Mouse (Mus musculus) lung, embryonic 16.5 days (tissue): ENCODE measurements around the gene Pclaf. TPM values are rescaled to one million over a fixed set of nuclear protein-coding genes. Genes with fewer than 3 reads are reported as not detected.

Experiments used
- ATAC-seq: fragments of 200-750 bp; cut with Nextera tagmentation; 2 replicates; pipeline ENCODE4 v1.8.0; 2017; ENCODE audit warnings: low read depth, mild to moderate bottlenecking, moderate library complexity
- H3K27ac ChIP-seq: fragments of 300-500 bp; sonication (generic); 2 replicates; pipeline ENCODE4 v1.5.1; 2014; ENCODE audit warnings: mild to moderate bottlenecking, control low read depth, low read length
- H3K27me3 ChIP-seq: fragments of 300-500 bp; sonication (generic); 2 replicates; pipeline ENCODE4 v1.6.1; 2014; ENCODE audit warnings: low read depth, low read length, mixed read lengths; ENCODE audit not compliant: control insufficient read depth, insufficient read depth
- H3K36me3 ChIP-seq: fragments of 300-500 bp; sonication (generic); 2 replicates; pipeline ENCODE4 v1.6.1; 2014; ENCODE audit warnings: low read length; ENCODE audit not compliant: control insufficient read depth, insufficient read depth
- H3K4me1 ChIP-seq: fragments of 300-500 bp; sonication (generic); replicated peaks from 2 replicates; pipeline ENCODE4 v1.6.1; 2014; ENCODE audit warnings: low read length, mixed read lengths; ENCODE audit not compliant: control insufficient read depth, insufficient read depth
- H3K4me2 ChIP-seq: fragments of 300-500 bp; sonication (generic); 2 replicates; pipeline ENCODE4 v1.6.1; 2014; ENCODE audit warnings: low read depth, low read length, control low read depth
- H3K4me3 ChIP-seq: fragments of 300-500 bp; sonication (generic); 2 replicates; pipeline ENCODE4 v1.5.1; 2014; ENCODE audit warnings: mild to moderate bottlenecking, low read length, control low read depth
- H3K9ac ChIP-seq: fragments of 300-500 bp; sonication (generic); 2 replicates; pipeline ENCODE4 v1.6.1; 2014; ENCODE audit warnings: low read length, control low read depth
- H3K9me3 ChIP-seq: fragments of 300-500 bp; sonication (generic); 2 replicates; pipeline ENCODE4 v1.6.1; 2016; ENCODE audit warnings: low read length; ENCODE audit not compliant: control insufficient read depth
- WGBS: fragments of 180-500 bp; shearing (Covaris S2); extraction: QIAGEN DNeasy Blood & Tissue Kit; methylation state at CpG from one replicate; pipeline ENCODE4 v1.1.7; 2014; 5-methylcytosine and 5-hydroxymethylcytosine counted together
- polyA plus RNA-seq: library from polyadenylated mRNA; unstranded; fragments of >200 nt; fragmentation: Nextera tagmentation; extraction: Ambion mirVana; gene quantifications from 2 replicates; pipeline ENCODE4 v1.2.1, GENCODE M21; 2015

The Pclaf gene
- polyA plus RNA-seq, 1 experiment from 2014 or later: 216 TPM

GRCm38 (mm10) chr9:65951082-65951587 is 61.1 kb downstream of the Pclaf start:
- Histone ChIP-seq H3K27me3 (no peaks in the 10 kb centered on the region), H3K9ac (no peak overlapping the region), H3K36me3 (0 out of 2 replicates have a peak, but pooled peaks cover 2% of the 10 kb centered on the region), H3K4me2 (no peak overlapping the region), H3K4me1 (no peaks in the 10 kb centered on the region), H3K4me3 (no peak overlapping the region), H3K27ac (no peak overlapping the region), H3K9me3 (no peaks in the 10 kb centered on the region)
- 89% methylated on average over 3 of the region's 3 CpGs for WGBS
- ATAC-seq: no peak

Other genes starting within 250 kb of the Pclaf start
- gene Oaz2, start 222.2 kb upstream of the Pclaf start, polyA plus RNA-seq: 455 and 472 TPM in 2 replicates
- 4.5 and 4.7 TPM in 2 replicates for gene Zfp609, start 62.7 kb upstream of the Pclaf start, polyA plus RNA-seq
- 33.1 and 33.8 TPM in 2 replicates for gene Trip4, start 18.6 kb downstream of the Pclaf start, polyA plus RNA-seq
- gene Csnk1g1, start 18.7 kb downstream of the Pclaf start, polyA plus RNA-seq: 14.8 and 16.0 TPM in 2 replicates
- 678 and 681 TPM in 2 replicates for gene Ppib, start 170.0 kb downstream of the Pclaf start, polyA plus RNA-seq
- 8.6 and 11.2 TPM in 2 replicates for gene Snx22, start 179.5 kb downstream of the Pclaf start, polyA plus RNA-seq
- 123 TPM in 2 replicates for gene Snx1, start 236.3 kb downstream of the Pclaf start, polyA plus RNA-seq
- 139 and 141 TPM in 2 replicates for gene Ciao2a, start 236.4 kb downstream of the Pclaf start, polyA plus RNA-seq